Mouse (Mus musculus) CH12.LX (cell line): ENCODE data around the gene Fdx1l.

ENCODE experiments used
- CTCF ChIP-seq, 2 experiments: IDR thresholded peaks in 1 of 2; conservative IDR thresholded peaks in 1 of 2; 2 replicates each; pipeline ENCODE4 v1.5.1; 2011 to 2012; ENCODE audit warnings: low read depth in 2 of 2, low read length in 2 of 2, improper control_type of control experiment in 1 of 2, inconsistent platforms in 1 of 2, mild to moderate bottlenecking in 1 of 2, moderate library complexity in 1 of 2
- ETS1 ChIP-seq: conservative IDR thresholded peaks from 2 replicates; pipeline ENCODE4 v1.6.1; 2012; ENCODE audit warnings: low read depth, mild to moderate bottlenecking, inconsistent platforms, low read length, improper control_type of control experiment, moderate library complexity

DNA sequence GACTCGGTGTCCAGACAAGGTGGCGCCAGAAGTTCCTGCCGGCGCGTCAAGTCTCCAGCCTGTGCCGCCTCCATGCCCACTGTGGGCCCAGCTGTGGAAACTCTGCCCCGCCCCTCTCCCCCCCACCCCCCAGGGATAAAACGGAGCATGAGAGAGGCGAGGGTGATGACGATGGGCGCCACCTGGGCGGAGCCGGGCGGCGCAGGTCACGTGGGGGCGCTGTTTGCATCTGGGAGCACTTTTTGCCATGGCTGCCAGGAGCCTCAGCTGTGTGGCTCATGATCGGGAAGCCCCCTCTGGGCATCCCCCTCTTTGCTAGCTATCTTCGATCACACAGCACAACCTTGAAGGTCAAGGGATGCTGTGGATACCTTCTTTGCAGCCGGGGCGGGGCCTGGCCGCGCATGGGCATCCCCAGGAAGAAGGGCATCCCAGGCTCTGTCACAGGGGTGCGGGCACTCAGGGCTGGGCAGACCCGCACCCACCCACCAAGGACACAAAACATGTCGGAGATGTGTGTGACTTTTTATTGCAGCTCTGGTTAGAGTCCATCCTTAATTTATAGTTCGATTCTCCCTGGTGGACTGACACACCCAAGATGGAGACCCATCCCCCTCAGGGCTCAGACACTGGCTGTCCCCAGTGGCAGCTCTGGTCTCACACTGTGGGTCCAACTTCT lies 6.3 kb downstream of the Fdx1l start, which contains the start of gene Zglp1:
- TF ChIP-seq ETS1 (no peak), CTCF (conservative IDR thresholded peaks at IDR 0.05 in 1 of 2, IDR thresholded peaks at IDR 0.05 in 1 of 2; ENCODE audit: low read depth in 2 of 2, low read length in 2 of 2) (no peak)
